Mouse (Mus musculus) lung, postnatal 0 days (tissue): ENCODE measurements around the gene Mcts1. TPM values are rescaled to one million over a fixed set of nuclear protein-coding genes. Genes with fewer than 3 reads are reported as not detected.
A peak's percentile ranks its signal among the peaks of the same experiment; 100 is the strongest.

ENCODE experiments used
- ATAC-seq: fragments of 200-750 bp; cut with Nextera tagmentation; 2 replicates; pipeline ENCODE4 v1.8.0; 2017; ENCODE audit warnings: moderate library complexity
- DNase-seq: peaks from one replicate; pipeline ENCODE4 v3.0.0-alpha.2; 2016; ENCODE audit warnings: low spot score
- H3K27ac ChIP-seq: fragments of 300-500 bp; sonication (generic); 2 replicates; pipeline ENCODE4 v1.5.1; 2014; ENCODE audit warnings: antibody characterized with exemption, mild to moderate bottlenecking, low read length, mixed read lengths
- H3K27me3 ChIP-seq: fragments of 300-500 bp; sonication (generic); replicated peaks from 2 replicates; pipeline ENCODE4 v1.6.1; 2014; ENCODE audit warnings: low read length, mixed read lengths; ENCODE audit not compliant: insufficient read depth
- H3K36me3 ChIP-seq: fragments of 300-500 bp; sonication (generic); 2 replicates; pipeline ENCODE4 v1.6.1; 2014; ENCODE audit warnings: low read length, mixed read lengths; ENCODE audit not compliant: insufficient read depth
- H3K4me1 ChIP-seq: fragments of 300-500 bp; sonication (generic); 2 replicates; pipeline ENCODE4 v1.6.1; 2014; ENCODE audit warnings: antibody characterized with exemption, low read depth, low read length, mixed read lengths; ENCODE audit not compliant: insufficient read depth
- H3K4me2 ChIP-seq: fragments of 300-500 bp; sonication (generic); replicated peaks from 2 replicates; pipeline ENCODE4 v1.6.1; 2014; ENCODE audit warnings: low read depth, mild to moderate bottlenecking, low read length, moderate library complexity, mixed read lengths
- H3K4me3 ChIP-seq: fragments of 300-500 bp; sonication (generic); 2 replicates; pipeline ENCODE4 v1.5.1; 2014; ENCODE audit warnings: low read depth, low read length
- H3K9ac ChIP-seq: fragments of 300-500 bp; sonication (generic); replicated peaks from 2 replicates; pipeline ENCODE4 v1.6.1; 2014; ENCODE audit warnings: low read depth, mild to moderate bottlenecking
- H3K9me3 ChIP-seq: fragments of 300-500 bp; sonication (generic); 2 replicates; pipeline ENCODE4 v1.6.1; 2016; ENCODE audit warnings: low read length, mixed read lengths
- CTCF ChIP-seq: IDR thresholded peaks from 2 replicates; pipeline ENCODE4 v1.5.1; 2016; ENCODE audit warnings: antibody characterized with exemption, mild to moderate bottlenecking
- EP300 ChIP-seq: IDR thresholded peaks from 2 replicates; pipeline ENCODE4 v1.6.1; 2016; ENCODE audit warnings: antibody characterized with exemption, mild to moderate bottlenecking, control low read depth
- WGBS: fragments of 180-500 bp; shearing (Covaris S2); extraction: QIAGEN DNeasy Blood & Tissue Kit; methylation state at CpG from one replicate; pipeline ENCODE4 v1.1.7; 2014; 5-methylcytosine and 5-hydroxymethylcytosine counted together
- polyA plus RNA-seq: library from polyadenylated mRNA; unstranded; fragments of >200 nt; fragmentation: Nextera tagmentation; extraction: Ambion mirVana; gene quantifications from 2 replicates; pipeline ENCODE4 v1.2.1, GENCODE M21; 2015

Gene Mcts1
- polyA plus RNA-seq, 1 experiment from 2014 or later = 80.1 TPM

- H3K27me3 ChIP-seq = no peaks in the 10 kb centered on the region
- no peak overlapping the region for H3K27ac ChIP-seq
- no peak overlapping the region for H3K9ac ChIP-seq
- TF ChIP-seq EP300 (no peak), CTCF (no peak)
- H3K4me2 ChIP-seq = no peak overlapping the region
- no peak overlapping the region for H3K4me3 ChIP-seq
- whole genome bisulfite sequencing = 55% methylated on average over 9 of the region's 9 CpGs
- H3K36me3 ChIP-seq = no peaks in the 10 kb centered on the region
- peak; percentile 12 for DNase-seq
- H3K4me1 ChIP-seq = no peaks in the 10 kb centered on the region
- no peaks in the 10 kb centered on the region for H3K9me3 ChIP-seq
- ATAC-seq = no peak
Measured at GRCm38 (mm10) chrX:38650404-38651039, 50.1 kb downstream of the Mcts1 start.

GRCm38 (mm10) chrX:38651167-38651566 is 50.8 kb downstream of the Mcts1 start:
- Histone ChIP-seq H3K9ac (no peak overlapping the region), H3K4me2 (no peak overlapping the region), H3K27me3 (no peaks in the 10 kb centered on the region), H3K36me3 (no peaks in the 10 kb centered on the region), H3K27ac (no peak overlapping the region), H3K4me1 (no peaks in the 10 kb centered on the region), H3K4me3 (no peak overlapping the region), H3K9me3 (no peaks in the 10 kb centered on the region)
- no peak for TF ChIP-seq EP300
- no peak for TF ChIP-seq CTCF
- ATAC-seq (no peak), DNase-seq (no peak)
- 42% methylated on average over 5 of the region's 7 CpGs for WGBS

GRCm38 (mm10) chrX:38653181-38653580 is 52.8 kb downstream of the Mcts1 start:
- H3K36me3 ChIP-seq = no peaks in the 10 kb centered on the region
- H3K27ac ChIP-seq = no peak overlapping the region
- no peak overlapping the region for H3K4me2 ChIP-seq
- no peaks in the 10 kb centered on the region for H3K9me3 ChIP-seq
- H3K4me3 ChIP-seq = no peak overlapping the region
- 71% methylated on average over 1 of the region's 1 CpGs for WGBS
- H3K4me1 ChIP-seq = no peaks in the 10 kb centered on the region
- H3K27me3 ChIP-seq = no peaks in the 10 kb centered on the region
- TF ChIP-seq CTCF = 0 out of 2 replicates have a peak, but pooled peaks have one; percentile 15
- TF ChIP-seq EP300 = no peak
- no peak for DNase-seq
- ATAC-seq = no peak
- no peak overlapping the region for H3K9ac ChIP-seq

- H3K4me2 ChIP-seq = no peak overlapping the region
- H3K4me1 ChIP-seq = no peaks in the 10 kb centered on the region
- ATAC-seq = no peak
- TF ChIP-seq CTCF = peak; percentile 57
- TF ChIP-seq EP300 = no peak
- H3K36me3 ChIP-seq = no peaks in the 10 kb centered on the region
- no peaks in the 10 kb centered on the region for H3K27me3 ChIP-seq
- no peak overlapping the region for H3K9ac ChIP-seq
- no peaks in the 10 kb centered on the region for H3K9me3 ChIP-seq
- DNase-seq = no peak
- WGBS = 81% methylated on average over 5 of the region's 5 CpGs
- no peak overlapping the region for H3K27ac ChIP-seq
- no peak overlapping the region for H3K4me3 ChIP-seq
Measured at GRCm38 (mm10) chrX:38654681-38655080, 54.3 kb downstream of the Mcts1 start.

GRCm38 (mm10) chrX:38656206-38656883 is 56.0 kb downstream of the Mcts1 start:
- Histone ChIP-seq H3K9me3 (no peaks in the 10 kb centered on the region), H3K9ac (no peak overlapping the region), H3K4me2 (no peak overlapping the region), H3K27me3 (no peaks in the 10 kb centered on the region), H3K36me3 (no peaks in the 10 kb centered on the region), H3K4me3 (no peak overlapping the region), H3K27ac (no peak overlapping the region), H3K4me1 (no peaks in the 10 kb centered on the region)
- no peak for DNase-seq
- 70% methylated on average over 4 of the region's 4 CpGs for WGBS
- ATAC-seq = no peak
- TF ChIP-seq CTCF (no peak), EP300 (no peak)

Other genes with a start within 250 kb of the Mcts1 start
- gene Lamp2, start 144.1 kb upstream of the Mcts1 start, polyA plus RNA-seq = 243 and 250 TPM in 2 replicates
- 11.4 and 13.6 TPM in 2 replicates for gene Cul4b, start 24.4 kb upstream of the Mcts1 start, polyA plus RNA-seq
- 59.0 and 70.6 TPM in 2 replicates for gene C1galt1c1, start 34.5 kb downstream of the Mcts1 start, polyA plus RNA-seq
- not detected in 2 replicates for gene 6030498E09Rik, start 172.1 kb downstream of the Mcts1 start, polyA plus RNA-seq